Mouse (Mus musculus) 3134 (cell line): ENCODE data around the gene Clec4n.
"Not testable (repeated sequence)": the region's sequence is repeated elsewhere in the genome, so short reads cannot be mapped to it uniquely, and the experiment has no call there.

ENCODE experiments used
- DNase-seq: peaks from one replicate; pipeline ENCODE4 v3.0.0-alpha.2; 2011; ENCODE audit warnings: low spot score; ENCODE audit not compliant: insufficient read length; ENCODE audit errors: extremely low read depth

Clec4n gene

DNA sequence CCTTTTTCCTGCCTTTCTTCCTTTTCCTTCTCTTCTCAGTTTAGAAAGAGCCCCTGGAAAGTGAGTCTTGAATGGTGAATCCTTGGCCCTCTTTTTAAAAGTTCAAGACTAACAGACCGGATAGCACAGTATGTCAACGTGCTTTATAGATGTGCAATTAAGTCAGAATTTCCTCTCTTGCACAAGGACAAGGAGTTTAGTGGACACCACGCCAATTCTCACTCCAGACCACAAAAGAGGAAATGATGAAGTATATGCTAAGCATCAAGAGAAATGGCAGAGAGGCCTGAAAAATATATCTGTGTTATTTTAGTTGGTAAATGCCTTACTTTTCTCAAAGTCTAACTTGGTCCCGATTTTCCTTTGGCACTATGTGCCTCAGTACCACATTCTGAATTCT, 60.1 kb downstream of the Clec4n start, which contains the start of gene Clec4e:
Gene Clec4e (minus strand): TSS at position 118 of the 400 bp plus-strand sequence.
- DNase-seq, result no peak

DNA sequence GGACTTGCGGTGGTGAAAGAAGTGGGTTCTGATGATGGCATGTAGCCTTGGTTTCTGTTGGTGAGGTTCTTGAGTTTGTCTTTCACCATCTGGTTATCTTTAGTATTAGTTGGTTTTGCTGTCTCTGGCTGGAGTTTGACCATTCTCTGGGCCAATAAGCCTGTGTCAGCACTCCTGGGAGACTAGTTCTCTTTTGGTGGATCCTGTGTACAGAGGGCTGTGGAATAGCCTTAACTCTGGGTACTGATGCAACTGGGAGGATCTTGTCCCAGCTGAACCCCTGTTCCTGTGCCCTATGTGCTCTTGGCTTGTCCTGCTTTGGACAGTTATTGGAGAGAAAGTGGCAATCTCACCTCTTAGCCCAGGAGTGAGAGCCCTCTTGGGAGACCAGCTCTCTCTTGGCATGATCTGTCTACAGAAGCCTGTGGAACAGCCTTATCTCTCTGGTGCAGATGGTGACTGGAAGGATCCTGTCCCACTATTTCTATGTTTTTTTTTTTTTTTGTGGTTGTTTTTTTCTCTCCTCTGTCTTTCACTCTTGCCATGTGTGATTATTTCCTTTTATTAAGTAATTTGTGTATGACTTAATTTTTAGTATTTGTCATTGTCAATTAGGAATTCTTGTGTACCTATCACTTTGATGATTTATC, 63.2 kb downstream of the Clec4n start:
- no peak for DNase-seq

DNA sequence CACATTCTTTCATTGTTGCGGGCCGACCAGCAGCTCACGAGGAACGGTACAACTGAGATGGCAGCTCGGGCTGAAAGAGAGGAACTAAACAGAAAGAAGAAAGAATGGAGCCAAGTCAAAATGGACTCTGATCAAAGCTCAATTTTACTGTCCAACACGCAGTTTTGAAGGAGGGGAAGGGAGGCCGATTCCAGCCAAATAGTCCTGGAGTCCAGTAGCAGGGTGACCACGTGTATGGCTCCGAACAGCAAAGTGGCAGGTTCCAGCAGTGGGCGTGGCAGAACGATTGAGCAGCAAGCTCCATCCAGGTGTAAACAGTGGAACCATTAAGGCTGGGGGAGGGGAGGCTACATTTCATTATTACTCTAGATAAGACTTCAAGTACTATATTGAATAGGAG, 63.9 kb downstream of the Clec4n start:
- DNase-seq, result not testable (repeated sequence)
